Mouse (Mus musculus) lung, adult 18-20 months (tissue): ENCODE measurements at regions not wholly inside any gene's neighbourhood (a gene's known extent, or its start where the extent isn't known, plus 50 kb on each side); places are given as distances from the start of the nearest gene placed in this dataset.

ENCODE experiments used
- DNase-seq, 2 experiments: peaks; one replicate each; pipeline ENCODE4 v3.0.0; 2022; ENCODE audit warnings: mixed read lengths in 2 of 2

- no peak for DNase-seq
Observed at GRCm38 (mm10) chr1:185726811-185727210, 272.2 kb downstream of the Slc30a10 start.

- DNase-seq: peak in 1 of 2 experiments; percentile 2
Observed at GRCm38 (mm10) chr1:185727749-185728148, 273.1 kb downstream of the Slc30a10 start.

- no peak for DNase-seq
Observed at GRCm38 (mm10) chr1:185728406-185728805, 273.8 kb downstream of the Slc30a10 start.

- DNase-seq: no peak
Observed at GRCm38 (mm10) chr1:185731062-185731461, 276.4 kb downstream of the Slc30a10 start.

- DNase-seq: no peak
Observed at GRCm38 (mm10) chr1:185736773-185737172, 282.1 kb downstream of the Slc30a10 start.

- DNase-seq: no peak
Observed at GRCm38 (mm10) chr1:185741034-185741890, 286.6 kb downstream of the Slc30a10 start.

- no peak for DNase-seq
Observed at GRCm38 (mm10) chr1:185749251-185749650, 294.6 kb downstream of the Slc30a10 start.

GRCm38 (mm10) chr1:185754486-185755290 is 300.0 kb downstream of the Slc30a10 start:
- no peak for DNase-seq

GRCm38 (mm10) chr1:185757376-185757775 is 302.7 kb downstream of the Slc30a10 start:
- DNase-seq: no peak

GRCm38 (mm10) chr1:185774202-185774601 is 319.6 kb downstream of the Slc30a10 start:
- DNase-seq: no peak

- DNase-seq: no peak
Observed at GRCm38 (mm10) chr1:185779604-185780003, 325.0 kb downstream of the Slc30a10 start.

GRCm38 (mm10) chr1:185802156-185802555 is 315.0 kb downstream of the Lyplal1 start:
- DNase-seq: no peak

GRCm38 (mm10) chr1:185814901-185815300 is 302.2 kb downstream of the Lyplal1 start:
- DNase-seq: no peak

- DNase-seq: no peak
Observed at GRCm38 (mm10) chr1:185819044-185819443, 298.1 kb downstream of the Lyplal1 start.

GRCm38 (mm10) chr1:185822241-185822640 is 294.9 kb downstream of the Lyplal1 start:
- peak in 1 of 2 experiments; percentile 1 for DNase-seq

- no peak for DNase-seq
Observed at GRCm38 (mm10) chr1:185823226-185823625, 293.9 kb downstream of the Lyplal1 start.

- no peak for DNase-seq
Observed at GRCm38 (mm10) chr1:185823956-185824355, 293.2 kb downstream of the Lyplal1 start.

- no peak for DNase-seq
Observed at GRCm38 (mm10) chr1:185827986-185828385, 289.1 kb downstream of the Lyplal1 start.

- DNase-seq: no peak
Observed at GRCm38 (mm10) chr1:185828486-185828885, 288.6 kb downstream of the Lyplal1 start.

- peak in 1 of 2 experiments; percentile 2 for DNase-seq
Observed at GRCm38 (mm10) chr1:185832059-185832458, 285.1 kb downstream of the Lyplal1 start.

GRCm38 (mm10) chr1:185834171-185834570 is 282.9 kb downstream of the Lyplal1 start:
- DNase-seq: no peak

- no peak for DNase-seq
Observed at GRCm38 (mm10) chr1:185836632-185837281, 280.4 kb downstream of the Lyplal1 start.

GRCm38 (mm10) chr1:185842481-185842880 is 274.6 kb downstream of the Lyplal1 start:
- no peak for DNase-seq
